Mouse (Mus musculus): Measurements from ENCODE around the gene Pck2.

Gene Pck2

GRCm38 (mm10) chr14:55598521-55599390 lies 58.7 kb downstream of the Pck2 start:
- no peak for DNase-seq (ENCODE audit: low read depth, low spot score)

Measured in CD4-positive, CD25-positive, alpha-beta regulatory T cell, adult 2 months (primary cell).